Mouse (Mus musculus) hindbrain, postnatal 0 days (tissue): ENCODE measurements around the gene Egln2. TPM values are rescaled to one million over a fixed set of nuclear protein-coding genes. Genes with fewer than 3 reads are reported as not detected.

Experiments used
- ATAC-seq: fragments of 200-750 bp; cut with Nextera tagmentation; 2 replicates; pipeline ENCODE4 v1.8.0; 2017; ENCODE audit warnings: mild to moderate bottlenecking, moderate TSS enrichment, moderate library complexity
- DNase-seq: peaks from one replicate; pipeline ENCODE4 v3.0.0-alpha.2; 2015; ENCODE audit warnings: low spot score
- H3K27ac ChIP-seq: fragments of 300-500 bp; sonication (generic); 2 replicates; pipeline ENCODE4 v1.5.1; 2014; ENCODE audit warnings: mild to moderate bottlenecking
- H3K27me3 ChIP-seq: fragments of 300-500 bp; sonication (generic); 2 replicates; pipeline ENCODE4 v1.6.1; 2014; ENCODE audit warnings: low read length, mixed read lengths; ENCODE audit not compliant: insufficient read depth
- H3K36me3 ChIP-seq: fragments of 300-500 bp; sonication (generic); 2 replicates; pipeline ENCODE4 v1.6.1; 2014; ENCODE audit warnings: low read length, mixed read lengths; ENCODE audit not compliant: insufficient read depth
- H3K4me1 ChIP-seq: fragments of 300-500 bp; sonication (generic); 2 replicates; pipeline ENCODE4 v1.6.1; 2014; ENCODE audit warnings: antibody characterized with exemption, low read length, mixed read lengths; ENCODE audit not compliant: insufficient read depth
- H3K4me2 ChIP-seq: fragments of 300-500 bp; sonication (generic); 2 replicates; pipeline ENCODE4 v1.6.1; 2014; ENCODE audit warnings: low read depth, mild to moderate bottlenecking, low read length, moderate library complexity, mixed read lengths
- H3K4me3 ChIP-seq: fragments of 300-500 bp; sonication (generic); 2 replicates; pipeline ENCODE4 v1.5.1; 2014; ENCODE audit warnings: low read length
- H3K9ac ChIP-seq: fragments of 300-500 bp; sonication (generic); replicated peaks from 2 replicates; pipeline ENCODE4 v1.6.1; 2014; ENCODE audit warnings: mild to moderate bottlenecking, low read length, moderate library complexity, mixed read lengths
- H3K9me3 ChIP-seq: fragments of 300-500 bp; sonication (generic); 2 replicates; pipeline ENCODE4 v1.6.1; 2016; ENCODE audit warnings: low read length, mixed read lengths
- CTCF ChIP-seq: IDR thresholded peaks from 2 replicates; pipeline ENCODE4 v1.5.1; 2016; ENCODE audit warnings: antibody characterized with exemption, control low read depth, low read depth
- WGBS: fragments of 180-500 bp; shearing (Covaris S2); extraction: QIAGEN DNeasy Blood & Tissue Kit; methylation state at CpG from one replicate; pipeline ENCODE4 v1.1.7; 2014; 5-methylcytosine and 5-hydroxymethylcytosine counted together
- polyA plus RNA-seq: library from polyadenylated mRNA; unstranded; fragments of >200 nt; fragmentation: Nextera tagmentation; extraction: Ambion mirVana; gene quantifications from 2 replicates; pipeline ENCODE4 v1.2.1, GENCODE M21; 2015
- total RNA-seq: library from RNA; depleted of rRNA; stranded (reverse); fragments of >200 nt; gene quantifications from 2 replicates; pipeline ENCODE4 v1.2.3, GENCODE M21; 2014; rRNA removed

Egln2 gene
- 116 and 117 TPM in 2 replicates for total RNA-seq
- polyA plus RNA-seq, result 75.4 and 78.6 TPM in 2 replicates

GRCm38 (mm10) chr7:27166614-27167474, at the start of gene Egln2:
Gene Egln2 (minus strand): TSS chr7:27166802.
- H3K36me3 ChIP-seq, result 0 out of 2 replicates have a peak, but pooled peaks cover 2% of the 10 kb centered on the region
- TF ChIP-seq CTCF, result no peak
- ATAC-seq (peak; percentile 83), DNase-seq (peak; percentile 97)
- H3K9me3 ChIP-seq, result no peaks in the 10 kb centered on the region
- peak within 1 kb of the TSS; percentile 87 for H3K4me2 ChIP-seq
- H3K4me3 ChIP-seq, result peak within 1 kb of the TSS; percentile 70
- H3K27ac ChIP-seq, result peak within 1 kb of the TSS; percentile 98
- no peaks in the 10 kb centered on the region for H3K27me3 ChIP-seq
- WGBS, result 2% methylated on average over 53 of the region's 61 CpGs
- H3K4me1 ChIP-seq, result peaks cover 33% of the 10 kb centered on the region
- peak within 1 kb of the TSS; percentile 84 for H3K9ac ChIP-seq

- H3K9me3 ChIP-seq, result no peaks in the 10 kb centered on the region
- peaks cover 42% of the 10 kb centered on the region for H3K36me3 ChIP-seq
- no peak for TF ChIP-seq CTCF
- ATAC-seq (no peak), DNase-seq (no peak)
- no peak overlapping the region for H3K27ac ChIP-seq
- no peaks in the 10 kb centered on the region for H3K4me1 ChIP-seq
- no peak overlapping the region for H3K4me2 ChIP-seq
- no peaks in the 10 kb centered on the region for H3K27me3 ChIP-seq
- no peak overlapping the region for H3K4me3 ChIP-seq
- no peak overlapping the region for H3K9ac ChIP-seq
- 87% methylated on average over 2 of the region's 2 CpGs for WGBS
Measured at GRCm38 (mm10) chr7:27212626-27213025, 46.0 kb upstream of the Egln2 start.

- no peak overlapping the region for H3K27ac ChIP-seq
- no peak for TF ChIP-seq CTCF
- WGBS, result 93% methylated on average over 8 of the region's 8 CpGs
- H3K27me3 ChIP-seq, result no peaks in the 10 kb centered on the region
- H3K36me3 ChIP-seq, result peaks cover 29% of the 10 kb centered on the region
- no peaks in the 10 kb centered on the region for H3K9me3 ChIP-seq
- no peak overlapping the region for H3K9ac ChIP-seq
- H3K4me1 ChIP-seq, result no peaks in the 10 kb centered on the region
- no peak overlapping the region for H3K4me2 ChIP-seq
- H3K4me3 ChIP-seq, result no peak overlapping the region
- DNase-seq (no peak), ATAC-seq (no peak)
Measured at GRCm38 (mm10) chr7:27203730-27204449, 37.3 kb upstream of the Egln2 start.

GRCm38 (mm10) chr7:27198779-27199178, 32.2 kb upstream of the Egln2 start:
- 93% methylated on average over 8 of the region's 8 CpGs for WGBS
- no peak for TF ChIP-seq CTCF
- no peak overlapping the region for H3K9ac ChIP-seq
- H3K9me3 ChIP-seq, result no peaks in the 10 kb centered on the region
- H3K27ac ChIP-seq, result no peak overlapping the region
- H3K4me3 ChIP-seq, result no peak overlapping the region
- no peak for ATAC-seq
- peaks cover 11% of the 10 kb centered on the region for H3K4me1 ChIP-seq
- peaks cover 14% of the 10 kb centered on the region; the same call in 1 of the 2 replicates for H3K36me3 ChIP-seq
- H3K27me3 ChIP-seq, result no peaks in the 10 kb centered on the region
- H3K4me2 ChIP-seq, result no peak overlapping the region
- no peak for DNase-seq

GRCm38 (mm10) chr7:27198355-27198754, 31.8 kb upstream of the Egln2 start:
- no peaks in the 10 kb centered on the region for H3K9me3 ChIP-seq
- H3K27me3 ChIP-seq, result no peaks in the 10 kb centered on the region
- no peak for ATAC-seq
- peaks cover 13% of the 10 kb centered on the region for H3K4me1 ChIP-seq
- no peak overlapping the region for H3K4me2 ChIP-seq
- no peak overlapping the region for H3K4me3 ChIP-seq
- DNase-seq, result no peak
- no peak for TF ChIP-seq CTCF
- H3K36me3 ChIP-seq, result peaks cover 18% of the 10 kb centered on the region; the same call in 1 of the 2 replicates
- no peak overlapping the region for H3K27ac ChIP-seq
- no peak overlapping the region for H3K9ac ChIP-seq

- ATAC-seq (no peak), DNase-seq (no peak)
- Histone ChIP-seq H3K27ac (no peak overlapping the region), H3K36me3 (peaks cover 19% of the 10 kb centered on the region; the same call in 1 of the 2 replicates), H3K9me3 (no peaks in the 10 kb centered on the region), H3K9ac (no peak overlapping the region), H3K4me3 (no peak overlapping the region), H3K4me2 (no peak overlapping the region), H3K27me3 (no peaks in the 10 kb centered on the region), H3K4me1 (peaks cover 13% of the 10 kb centered on the region)
- WGBS, result 93% methylated on average over 8 of the region's 8 CpGs
- no peak for TF ChIP-seq CTCF
Measured at GRCm38 (mm10) chr7:27197634-27198033, 31.0 kb upstream of the Egln2 start.
